Mouse (Mus musculus) lung, postnatal 0 days (tissue): Measurements from ENCODE around the gene Acbd4.

Experiments used
- CTCF ChIP-seq: IDR thresholded peaks from 2 replicates; pipeline ENCODE4 v1.5.1; 2016; ENCODE audit warnings: antibody characterized with exemption, mild to moderate bottlenecking
- EP300 ChIP-seq: IDR thresholded peaks from 2 replicates; pipeline ENCODE4 v1.6.1; 2016; ENCODE audit warnings: antibody characterized with exemption, mild to moderate bottlenecking, control low read depth

DNA sequence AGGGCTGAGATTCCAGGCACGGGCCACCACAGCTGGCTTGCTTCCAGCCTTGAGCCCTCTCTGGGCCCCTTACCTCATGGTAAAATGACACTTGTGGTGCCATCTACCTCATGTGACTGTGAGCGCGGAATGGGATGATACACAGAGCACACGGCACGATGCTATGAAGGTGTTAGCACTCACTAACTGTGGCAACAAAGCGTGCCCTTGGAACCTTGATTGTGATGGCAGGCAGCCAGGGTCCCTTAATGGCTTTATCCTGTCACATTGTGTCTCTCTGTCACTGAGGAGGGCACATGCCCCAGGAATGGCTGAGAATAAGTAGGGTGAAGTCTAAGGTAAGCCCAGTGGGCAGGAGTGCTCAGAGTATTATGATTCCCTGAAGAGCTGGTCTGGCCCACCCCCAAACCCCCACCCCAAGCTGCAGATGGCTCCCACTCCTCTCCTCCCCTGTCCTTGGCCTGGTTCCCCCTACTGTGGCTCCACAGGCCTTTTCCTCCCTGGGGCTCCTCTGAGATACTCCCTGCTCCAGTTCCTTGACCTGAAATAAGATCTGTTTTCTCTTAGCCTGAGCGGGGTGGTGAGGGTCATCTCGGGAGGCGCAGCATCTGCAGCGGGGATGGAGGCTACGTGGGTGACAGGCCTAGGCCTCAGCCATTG, 2.8 kb upstream of the Acbd4 start:
- TF ChIP-seq CTCF (no peak), EP300 (no peak)
